Mouse (Mus musculus) spleen, adult 2 months (tissue): ENCODE results near the gene Smtnl2.
A peak's percentile ranks its signal among the peaks of the same experiment; 100 is the strongest.

Experiments
- CTCF ChIP-seq: fragments of 200-500 bp; IDR thresholded peaks from 2 replicates; pipeline ENCODE4 v1.5.1; 2011; ENCODE audit warnings: mild to moderate bottlenecking, inconsistent platforms; ENCODE audit not compliant: insufficient read depth, insufficient read length, insufficient replicate concordance; ENCODE audit errors: extremely low read depth
- POLR2A ChIP-seq: fragments of 200-500 bp; IDR thresholded peaks from 2 replicates; pipeline ENCODE4 v1.6.1; 2011; ENCODE audit warnings: low read depth, low read length, inconsistent platforms

DNA sequence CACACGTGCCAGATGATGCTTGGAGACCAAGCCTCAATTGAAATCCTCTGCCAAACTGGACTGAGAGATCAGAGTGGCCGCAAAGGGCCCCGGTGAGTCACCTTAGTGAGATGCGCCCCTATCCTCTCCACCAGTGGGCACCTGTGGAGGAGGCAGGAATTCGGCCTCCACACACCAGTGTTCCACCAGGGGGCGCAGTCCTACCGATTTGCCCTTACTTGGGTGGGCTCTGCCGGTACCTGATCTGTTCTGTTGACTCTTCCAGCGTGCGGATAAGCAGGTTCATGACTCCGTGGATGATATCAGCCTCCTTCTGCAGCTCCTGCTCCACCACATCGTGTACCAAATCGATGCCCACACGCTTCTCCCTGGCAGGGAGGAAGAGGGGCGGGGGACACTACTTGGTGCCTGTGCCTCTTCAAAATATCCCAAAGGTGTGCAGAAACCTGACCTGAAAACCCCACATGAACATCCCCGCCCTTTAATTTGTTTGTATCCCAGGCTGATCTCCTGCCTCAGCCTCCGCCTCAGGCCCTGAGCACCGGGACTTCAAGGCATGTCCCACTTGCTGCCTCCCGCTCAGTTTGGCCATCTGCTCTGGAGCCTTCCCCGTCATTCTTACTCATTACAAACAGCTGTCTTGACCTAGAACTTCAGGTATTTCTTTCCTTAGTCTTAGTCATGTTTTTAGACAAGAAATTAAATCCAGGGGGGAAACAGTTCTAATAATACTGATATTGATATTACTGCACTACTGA is 56.4 kb downstream of the Smtnl2 start:
- TF ChIP-seq POLR2A (no peak), CTCF (peak; percentile 87)
